Mouse (Mus musculus): ENCODE measurements around the gene Lrfn3. TPM values are rescaled to one million over a fixed set of nuclear protein-coding genes. Genes with fewer than 3 reads are reported as not detected.
A peak's percentile ranks its signal among the peaks of the same experiment; 100 is the strongest.

Lrfn3 gene
- polyA plus RNA-seq, 1 experiment = not detected

GRCm38 (mm10) chr7:30315559-30316529, 46.7 kb downstream of the Lrfn3 start:
- H3K36me3 ChIP-seq (replicated peaks; ENCODE audit: low read length) = peaks cover 37% of the 10 kb centered on the region
- H3K9me3 ChIP-seq = no peaks in the 10 kb centered on the region
- no peaks in the 10 kb centered on the region for H3K27me3 ChIP-seq (replicated peaks)
- peaks cover 39% of the 10 kb centered on the region for H3K4me1 ChIP-seq
- no peak overlapping the region for H3K4me3 ChIP-seq (replicated peaks)
- no peak for TF ChIP-seq GATA1 (IDR thresholded peaks at IDR 0.05; ENCODE audit: borderline replicate concordance, low read length)
- TF ChIP-seq FLI1 (IDR thresholded peaks at IDR 0.05; ENCODE audit: low read length) = no peak

GRCm38 (mm10) chr7:30314721-30315155, 47.8 kb downstream of the Lrfn3 start, which contains the start of gene Syne4:
Gene Syne4 (plus strand): TSS chr7:30314807.
- no peak for TF ChIP-seq FLI1 (IDR thresholded peaks at IDR 0.05; ENCODE audit: low read length)
- TF ChIP-seq GATA1 (IDR thresholded peaks at IDR 0.05; ENCODE audit: borderline replicate concordance, low read length) = no peak
- Histone ChIP-seq H3K36me3 (replicated peaks; ENCODE audit: low read length) (peaks cover 43% of the 10 kb centered on the region), H3K4me1 (peaks cover 34% of the 10 kb centered on the region), H3K4me3 (replicated peaks) (no peak within 1 kb of the TSS), H3K9me3 (no peaks in the 10 kb centered on the region), H3K27me3 (replicated peaks) (no peaks in the 10 kb centered on the region)

- no peak for TF ChIP-seq GATA1 (IDR thresholded peaks at IDR 0.05; ENCODE audit: borderline replicate concordance, low read length)
- no peak for TF ChIP-seq FLI1 (IDR thresholded peaks at IDR 0.05; ENCODE audit: low read length)
- Histone ChIP-seq H3K9me3 (no peaks in the 10 kb centered on the region), H3K36me3 (replicated peaks; ENCODE audit: low read length) (peaks cover 42% of the 10 kb centered on the region), H3K27me3 (replicated peaks) (no peaks in the 10 kb centered on the region), H3K4me3 (replicated peaks) (no peak overlapping the region), H3K4me1 (peaks cover 40% of the 10 kb centered on the region)
Measured at GRCm38 (mm10) chr7:30313666-30314320, 48.8 kb downstream of the Lrfn3 start.

GRCm38 (mm10) chr7:30310136-30310535, 52.4 kb downstream of the Lrfn3 start:
- peaks cover 40% of the 10 kb centered on the region for H3K36me3 ChIP-seq (replicated peaks; ENCODE audit: low read length)
- peaks cover 39% of the 10 kb centered on the region for H3K4me1 ChIP-seq
- no peaks in the 10 kb centered on the region for H3K27me3 ChIP-seq (replicated peaks)
- peak overlapping the region; percentile 46 for H3K4me3 ChIP-seq (replicated peaks)
- H3K9me3 ChIP-seq = no peaks in the 10 kb centered on the region
- TF ChIP-seq FLI1 (IDR thresholded peaks at IDR 0.05; ENCODE audit: low read length) = no peak
- TF ChIP-seq GATA1 (IDR thresholded peaks at IDR 0.05; ENCODE audit: borderline replicate concordance, low read length) = no peak

- Histone ChIP-seq H3K27me3 (replicated peaks) (no peaks in the 10 kb centered on the region), H3K4me3 (replicated peaks) (peak overlapping the region; percentile 93), H3K4me1 (peaks cover 34% of the 10 kb centered on the region), H3K9me3 (no peaks in the 10 kb centered on the region), H3K36me3 (replicated peaks; ENCODE audit: low read length) (peaks cover 40% of the 10 kb centered on the region)
- no peak for TF ChIP-seq GATA1 (IDR thresholded peaks at IDR 0.05; ENCODE audit: borderline replicate concordance, low read length)
Measured at GRCm38 (mm10) chr7:30309395-30310129, 53.0 kb downstream of the Lrfn3 start.

GRCm38 (mm10) chr7:30308076-30309005, 54.2 kb downstream of the Lrfn3 start, which contains the start of gene Alkbh6:
Gene Alkbh6 (plus strand): TSS chr7:30308717.
- peaks cover 34% of the 10 kb centered on the region for H3K36me3 ChIP-seq (replicated peaks; ENCODE audit: low read length)
- H3K27me3 ChIP-seq (replicated peaks) = peaks cover 5% of the 10 kb centered on the region
- peak within 1 kb of the TSS; percentile 93 for H3K4me3 ChIP-seq (replicated peaks)
- peaks cover 32% of the 10 kb centered on the region for H3K4me1 ChIP-seq
- no peaks in the 10 kb centered on the region for H3K9me3 ChIP-seq
- no peak for TF ChIP-seq FLI1 (IDR thresholded peaks at IDR 0.05; ENCODE audit: low read length)
- no peak for TF ChIP-seq GATA1 (IDR thresholded peaks at IDR 0.05; ENCODE audit: borderline replicate concordance, low read length)

GRCm38 (mm10) chr7:30306083-30306779, 56.3 kb downstream of the Lrfn3 start:
- Histone ChIP-seq H3K36me3 (replicated peaks; ENCODE audit: low read length) (peaks cover 13% of the 10 kb centered on the region), H3K4me1 (peaks cover 32% of the 10 kb centered on the region), H3K27me3 (replicated peaks) (peaks cover 10% of the 10 kb centered on the region), H3K9me3 (no peaks in the 10 kb centered on the region), H3K4me3 (replicated peaks) (peak overlapping the region; percentile 4)
- TF ChIP-seq GATA1 (IDR thresholded peaks at IDR 0.05; ENCODE audit: borderline replicate concordance, low read length) (no peak), FLI1 (IDR thresholded peaks at IDR 0.05; ENCODE audit: low read length) (no peak)

Other genes with a start within 250 kb of the Lrfn3 start
- not detected in 2 replicates for gene Zfp382, start 240.8 kb downstream of the Lrfn3 start, polyA plus RNA-seq (2012; ENCODE audit: insufficient read depth, low replicate concordance)
- 2.6 TPM in 1 of 2 replicates, not detected in the other for gene Zfp146, start 193.0 kb downstream of the Lrfn3 start, polyA plus RNA-seq (2012; ENCODE audit: insufficient read depth, low replicate concordance)
- 2.4 TPM in 1 of 2 replicates, not detected in the other for gene Cox7a1, start 178.6 kb downstream of the Lrfn3 start, polyA plus RNA-seq (2012; ENCODE audit: insufficient read depth, low replicate concordance)
- gene Capns1, start 164.0 kb downstream of the Lrfn3 start, polyA plus RNA-seq (2012; ENCODE audit: insufficient read depth, low replicate concordance) = 122 and 208 TPM in 2 replicates
- gene Polr2i, start 130.8 kb downstream of the Lrfn3 start, polyA plus RNA-seq (2012; ENCODE audit: insufficient read depth, low replicate concordance) = 13.7 and 67.3 TPM in 2 replicates
- 21.7 and 73.2 TPM in 2 replicates for gene Tbcb, start 130.5 kb downstream of the Lrfn3 start, polyA plus RNA-seq (2012; ENCODE audit: insufficient read depth, low replicate concordance)
- gene Ovol3, start 127.0 kb downstream of the Lrfn3 start, polyA plus RNA-seq (2012; ENCODE audit: insufficient read depth, low replicate concordance) = not detected in 2 replicates
- gene Thap8, start 82.7 kb downstream of the Lrfn3 start, polyA plus RNA-seq (2012; ENCODE audit: insufficient read depth, low replicate concordance) = not detected in 2 replicates
- gene Wdr62, start 82.4 kb downstream of the Lrfn3 start, polyA plus RNA-seq (2012; ENCODE audit: insufficient read depth, low replicate concordance) = 35.7 and 93.0 TPM in 2 replicates
- gene Clip3, start 71.0 kb downstream of the Lrfn3 start, polyA plus RNA-seq (2012; ENCODE audit: insufficient read depth, low replicate concordance) = 0.34 TPM in 1 of 2 replicates, not detected in the other
- 78.7 and 108 TPM in 2 replicates for gene Alkbh6, start 54.1 kb downstream of the Lrfn3 start, polyA plus RNA-seq (2012; ENCODE audit: insufficient read depth, low replicate concordance)
- 2.6 TPM in 1 of 2 replicates, not detected in the other for gene Syne4, start 48.0 kb downstream of the Lrfn3 start, polyA plus RNA-seq (2012; ENCODE audit: insufficient read depth, low replicate concordance)
- 0.25 TPM in 1 of 2 replicates, not detected in the other for gene E130208F15Rik, start 41.0 kb downstream of the Lrfn3 start, polyA plus RNA-seq (2012; ENCODE audit: insufficient read depth, low replicate concordance)
- gene Sdhaf1, start 38.9 kb downstream of the Lrfn3 start, polyA plus RNA-seq (2012; ENCODE audit: insufficient read depth, low replicate concordance) = 9.8 and 13.7 TPM in 2 replicates
- gene Tyrobp, start 51.0 kb upstream of the Lrfn3 start, polyA plus RNA-seq (2012; ENCODE audit: insufficient read depth, low replicate concordance) = 20.9 and 273 TPM in 2 replicates
- gene Hcst, start 57.1 kb upstream of the Lrfn3 start, polyA plus RNA-seq (2012; ENCODE audit: insufficient read depth, low replicate concordance) = 11.1 and 14.2 TPM in 2 replicates
- 8.3 and 10.0 TPM in 2 replicates for gene Nfkbid, start 59.0 kb upstream of the Lrfn3 start, polyA plus RNA-seq (2012; ENCODE audit: insufficient read depth, low replicate concordance)
- gene Aplp1, start 82.8 kb upstream of the Lrfn3 start, polyA plus RNA-seq (2012; ENCODE audit: insufficient read depth, low replicate concordance) = 2.1 and 5.5 TPM in 2 replicates
- gene Kirrel2, start 94.9 kb upstream of the Lrfn3 start, polyA plus RNA-seq (2012; ENCODE audit: insufficient read depth, low replicate concordance) = not detected in 2 replicates
- gene Nphs1, start 95.5 kb upstream of the Lrfn3 start, polyA plus RNA-seq (2012; ENCODE audit: insufficient read depth, low replicate concordance) = not detected in 2 replicates
- not detected in 2 replicates for gene Prodh2, start 130.8 kb upstream of the Lrfn3 start, polyA plus RNA-seq (2012; ENCODE audit: insufficient read depth, low replicate concordance)
- 12.9 and 43.1 TPM in 2 replicates for gene Arhgap33, start 172.3 kb upstream of the Lrfn3 start, polyA plus RNA-seq (2012; ENCODE audit: insufficient read depth, low replicate concordance)
- gene Hspb6, start 189.4 kb upstream of the Lrfn3 start, polyA plus RNA-seq (2012; ENCODE audit: insufficient read depth, low replicate concordance) = 6.0 and 17.2 TPM in 2 replicates
- 11.6 and 51.8 TPM in 2 replicates for gene Proser3, start 189.5 kb upstream of the Lrfn3 start, polyA plus RNA-seq (2012; ENCODE audit: insufficient read depth, low replicate concordance)
- gene Lin37, start 197.1 kb upstream of the Lrfn3 start, polyA plus RNA-seq (2012; ENCODE audit: insufficient read depth, low replicate concordance) = 49.3 and 62.3 TPM in 2 replicates
- gene U2af1l4, start 200.5 kb upstream of the Lrfn3 start, polyA plus RNA-seq (2012; ENCODE audit: insufficient read depth, low replicate concordance) = 52.8 and 64.1 TPM in 2 replicates
- gene Gm49396, start 200.6 kb upstream of the Lrfn3 start, polyA plus RNA-seq (2012; ENCODE audit: insufficient read depth, low replicate concordance) = 0.70 TPM in 1 of 2 replicates, not detected in the other
- 21.1 and 77.9 TPM in 2 replicates for gene Psenen, start 200.9 kb upstream of the Lrfn3 start, polyA plus RNA-seq (2012; ENCODE audit: insufficient read depth, low replicate concordance)
- 4.3 and 15.3 TPM in 2 replicates for gene Igflr1, start 202.7 kb upstream of the Lrfn3 start, polyA plus RNA-seq (2012; ENCODE audit: insufficient read depth, low replicate concordance)
- gene Kmt2b, start 226.0 kb upstream of the Lrfn3 start, polyA plus RNA-seq (2012; ENCODE audit: insufficient read depth, low replicate concordance) = 20.0 and 47.0 TPM in 2 replicates
- 0.10 TPM in 1 of 2 replicates, not detected in the other for gene Zbtb32, start 236.1 kb upstream of the Lrfn3 start, polyA plus RNA-seq (2012; ENCODE audit: insufficient read depth, low replicate concordance)